Mouse (Mus musculus) embryonic stem cell, embryonic (primary cell): ENCODE results near the gene Chchd3.

Experiments used
- CTCF ChIA-PET, 4 experiments: fragments of 300-600 bp in 2 of 4; fragments of 350-600 bp in 2 of 4; sonication (Branson Sonifier 250); formaldehyde crosslinking; loops; one replicate each; lab custom pipeline; 2022; ENCODE audit warnings: inconsistent platforms in 2 of 4; lab: Charles Lee
- POLR2A ChIA-PET, 4 experiments: fragments of 300-600 bp in 2 of 4; fragments of 350-600 bp in 2 of 4; sonication (Branson Sonifier 250); formaldehyde crosslinking; loops; one replicate each; lab custom pipeline; 2022; ENCODE audit warnings: antibody characterized with exemption in 4 of 4, inconsistent platforms in 1 of 4; lab: Charles Lee

The Chchd3 gene

DNA sequence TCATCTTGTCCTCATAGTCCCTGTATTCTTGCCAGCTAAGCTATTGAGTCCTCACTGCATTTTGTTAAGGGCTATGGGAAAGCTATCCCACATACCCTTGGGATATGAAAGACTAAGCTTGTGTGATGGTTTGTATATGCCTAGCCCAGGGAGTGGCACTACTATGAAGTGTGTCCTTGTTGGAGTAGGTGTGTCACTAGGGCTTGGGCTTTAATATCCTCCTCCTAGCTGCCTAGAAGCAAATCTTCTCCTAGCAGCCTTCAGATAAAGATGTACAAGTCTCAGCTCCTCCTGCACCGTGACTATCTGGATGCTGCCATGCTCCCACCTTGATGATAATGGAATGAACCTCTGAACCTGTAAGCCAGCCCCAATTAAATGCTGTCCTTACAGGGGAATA is 266.5 kb downstream of the Chchd3 start:
- CTCF ChIA-PET, result no interaction called here
- POLR2A ChIA-PET, result interaction anchor here in 1 of 4 experiments (2.8 kb wide), 1 partner anchor 12 kb away, joined by 11 read pairs; no protein-coding TSS in a partner anchor

DNA sequence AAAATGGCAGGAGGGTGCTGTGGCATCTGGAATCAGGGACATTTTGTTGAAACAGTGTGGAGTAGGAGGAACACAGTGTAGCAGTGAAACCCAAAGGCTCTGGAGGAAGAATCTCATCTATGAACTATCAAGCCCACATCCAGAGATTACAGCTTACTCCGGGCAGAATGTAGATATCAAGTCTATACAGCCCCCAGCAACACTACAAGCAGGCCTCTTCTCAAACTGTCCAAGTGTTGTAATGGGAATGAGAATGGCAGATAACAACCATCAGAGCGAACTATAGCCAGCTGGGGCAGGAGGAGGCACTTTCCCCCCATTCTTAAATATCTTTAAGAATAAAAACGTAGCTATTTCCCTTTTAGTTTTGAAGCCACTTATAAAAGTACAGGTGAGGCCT is 266.9 kb downstream of the Chchd3 start:
- POLR2A ChIA-PET, result interaction anchor here in 1 of 4 experiments (2.8 kb wide), 1 partner anchor 12 kb away, joined by 11 read pairs; no protein-coding TSS in a partner anchor
- CTCF ChIA-PET, result no interaction called here

GRCm38 (mm10) chr6:32790487-32790886 is 269.6 kb downstream of the Chchd3 start:
- CTCF ChIA-PET, result no interaction called here
- POLR2A ChIA-PET, result interaction anchor here in 1 of 4 experiments (0.7 kb wide), 1 partner anchor 11 kb away, joined by 4 read pairs; no protein-coding TSS in a partner anchor

GRCm38 (mm10) chr6:32787399-32787798 is 272.7 kb downstream of the Chchd3 start:
- CTCF ChIA-PET, result no interaction called here
- POLR2A ChIA-PET, result interaction anchor here in 2 of 4 experiments (0.7 to 1.7 kb wide), 4 partner anchors 9 to 57 kb away, joined by 3 to 5 read pairs (median 4); no protein-coding TSS in a partner anchor

DNA sequence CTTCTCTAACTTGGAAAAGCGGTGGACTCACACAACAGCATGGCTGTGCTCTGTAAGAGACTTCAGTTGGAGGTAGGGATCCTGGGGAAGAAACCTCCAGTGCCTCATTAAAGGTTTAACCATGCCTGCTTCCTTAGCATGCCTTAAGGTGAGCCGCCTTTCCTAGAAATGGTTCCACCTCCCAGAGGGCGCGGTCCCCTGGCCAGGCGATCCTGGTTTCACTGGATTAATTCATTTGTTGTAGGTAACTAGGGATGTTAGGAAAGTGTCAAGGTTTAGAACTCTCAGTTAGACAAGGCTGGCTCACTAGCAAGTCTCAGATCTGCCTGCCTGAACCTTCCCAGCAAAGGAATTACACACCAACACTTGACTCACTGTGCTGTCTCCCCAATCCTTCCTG is 273.9 kb downstream of the Chchd3 start:
- ChIA-PET POLR2A (interaction anchor here in 1 of 4 experiments (1.7 kb wide), 1 partner anchor 12 kb away, joined by 5 read pairs; no protein-coding TSS in a partner anchor), CTCF (no interaction called here)

GRCm38 (mm10) chr6:32783102-32783501 is 277.0 kb downstream of the Chchd3 start:
- CTCF ChIA-PET, result no interaction called here
- POLR2A ChIA-PET, result no interaction called here

DNA sequence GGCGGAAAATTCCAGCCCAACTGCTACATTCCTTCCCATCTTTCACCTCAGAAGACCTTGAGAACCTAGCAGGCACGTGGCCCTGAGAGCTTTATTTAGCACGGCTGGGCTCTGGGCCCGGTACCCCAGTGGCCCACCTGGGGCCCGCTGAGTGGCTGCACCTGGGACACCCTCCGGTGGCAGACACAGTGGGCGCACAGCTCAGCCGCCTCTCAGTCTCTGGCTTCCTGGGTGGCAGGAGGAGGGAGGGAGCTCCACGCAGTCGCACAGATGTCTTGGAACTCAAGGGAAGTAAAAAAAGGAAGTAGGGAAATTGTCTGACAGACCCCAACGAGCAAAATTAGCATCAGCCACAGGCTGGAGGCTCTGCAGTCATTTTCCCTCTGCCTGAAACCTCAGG is 279.5 kb downstream of the Chchd3 start:
- ChIA-PET CTCF (interaction anchor here in 1 of 4 experiments (0.6 kb wide), 1 partner anchor 252 kb away, joined by 3 read pairs; no protein-coding TSS in a partner anchor), POLR2A (interaction anchor here in 3 of 4 experiments (0.8 to 2.9 kb wide), 5 partner anchors 11 to 27 kb away, joined by 3 to 11 read pairs (median 3); no protein-coding TSS in a partner anchor)

DNA sequence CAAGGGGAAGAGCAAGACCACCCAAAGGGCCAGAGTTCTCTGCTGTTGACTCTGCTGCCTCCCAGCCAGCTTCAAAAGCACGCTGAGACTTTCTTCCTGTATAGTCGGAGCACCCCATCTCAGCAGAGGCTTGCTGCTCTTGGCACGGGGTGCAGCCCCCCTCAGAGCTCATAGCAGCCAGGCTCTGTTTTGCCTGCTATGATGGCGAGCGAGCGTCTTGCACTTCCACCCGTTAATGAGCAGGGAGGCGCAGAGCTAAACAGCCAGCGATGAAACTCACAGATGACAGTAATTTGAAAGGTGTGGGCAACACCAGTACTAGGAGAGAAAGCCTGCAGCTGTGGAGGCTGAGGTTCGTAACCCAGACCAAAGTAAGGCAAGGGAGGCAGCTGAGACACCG is 283.7 kb downstream of the Chchd3 start:
- ChIA-PET CTCF (no interaction called here), POLR2A (interaction anchor here in 1 of 4 experiments (0.8 kb wide), 1 partner anchor 1146 kb away, joined by 4 read pairs; no protein-coding TSS in a partner anchor)

- POLR2A ChIA-PET, result no interaction called here
- CTCF ChIA-PET, result no interaction called here
Observed at GRCm38 (mm10) chr6:32754524-32754923, 305.5 kb downstream of the Chchd3 start.

DNA sequence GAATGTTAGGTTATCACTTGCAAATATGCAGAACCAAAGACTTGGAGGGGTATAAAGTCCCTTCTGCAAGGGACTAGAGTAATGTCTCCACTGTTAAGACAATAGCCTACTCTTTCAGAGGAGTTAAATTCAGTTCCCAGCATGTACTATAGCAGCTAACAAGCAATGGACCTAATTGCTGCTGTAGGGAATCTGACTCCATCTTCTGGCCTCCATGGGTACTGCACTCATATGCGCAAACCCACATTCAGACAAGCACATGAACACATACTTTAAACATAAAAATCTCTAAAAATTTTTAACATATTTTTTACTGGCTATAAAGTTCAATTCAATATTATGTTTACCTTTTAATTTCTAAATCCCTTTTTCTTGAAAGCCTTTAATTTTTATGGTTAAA is 310.2 kb downstream of the Chchd3 start:
- ChIA-PET POLR2A (no interaction called here), CTCF (interaction anchor here in 3 of 4 experiments (0.5 to 0.6 kb wide), 4 partner anchors 79 to 1084 kb away, joined by 3 read pairs; no protein-coding TSS in a partner anchor)

DNA sequence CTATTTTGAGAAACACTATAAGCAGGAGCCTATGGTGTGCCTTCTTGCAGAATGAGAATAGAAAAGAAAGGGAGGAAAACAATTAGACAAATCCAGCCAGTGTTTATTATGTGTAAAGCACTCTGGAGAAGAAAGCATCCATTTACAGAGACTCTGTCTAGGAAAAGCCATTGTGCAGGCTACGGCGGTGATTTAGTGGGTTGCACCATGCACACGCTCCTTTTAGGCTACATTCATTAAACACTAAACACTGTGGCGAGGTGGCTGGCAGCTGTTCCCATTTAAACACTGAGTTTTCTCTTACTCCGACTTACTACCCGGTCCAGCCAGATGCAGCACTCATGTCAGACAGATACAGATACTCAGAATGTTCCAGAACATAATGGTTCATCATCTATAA is 311.3 kb downstream of the Chchd3 start:
- ChIA-PET CTCF (interaction anchor here in 1 of 4 experiments (1.0 kb wide), 1 partner anchor 378 kb away, joined by 3 read pairs; no protein-coding TSS in a partner anchor), POLR2A (no interaction called here)

DNA sequence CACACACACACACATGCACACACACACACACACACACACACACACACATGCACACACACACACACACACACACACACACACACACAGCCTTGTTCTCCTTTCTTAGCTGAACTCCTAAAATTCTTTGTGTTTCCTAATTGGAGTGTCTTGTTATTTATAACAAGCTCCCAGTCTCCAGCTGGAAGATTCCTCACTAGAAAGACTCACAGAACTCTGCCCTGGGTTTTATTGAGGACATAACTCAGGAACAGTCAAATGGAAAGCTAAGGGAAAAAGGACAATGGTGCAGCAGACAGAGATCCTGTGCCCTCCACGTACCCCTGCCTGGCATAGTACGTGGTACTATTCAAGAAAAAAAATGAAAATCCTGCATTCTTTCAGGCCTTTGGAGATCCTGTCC is 312.7 kb downstream of the Chchd3 start:
- ChIA-PET CTCF (interaction anchor here in 1 of 4 experiments (0.6 kb wide), 1 partner anchor 394 kb away, joined by 3 read pairs; no protein-coding TSS in a partner anchor), POLR2A (interaction anchor here in 1 of 4 experiments (0.6 to 0.7 kb wide), 3 partner anchors 21 to 1457 kb away, joined by 3 to 4 read pairs (median 4); no protein-coding TSS in a partner anchor)
